Mouse (Mus musculus): Measurements from ENCODE around the gene Tnrc6b. TPM values are rescaled to one million over a fixed set of nuclear protein-coding genes. Genes with fewer than 3 reads are reported as not detected.

Gene Tnrc6b
- polyA plus RNA-seq, 1 experiment from 2014 or later = 22.1 TPM

GRCm38 (mm10) chr15:80910790-80911531, 199.8 kb downstream of the Tnrc6b start:
- Histone ChIP-seq H3K27me3 (ENCODE audit: control insufficient read depth, insufficient read depth, low read depth, low read length) (no peaks in the 10 kb centered on the region), H3K4me3 (ENCODE audit: low read depth, low read length) (no peak overlapping the region), H3K9me3 (replicated peaks; ENCODE audit: control insufficient read depth, low read length) (no peaks in the 10 kb centered on the region), H3K27ac (ENCODE audit: low read length) (peak overlapping the region; percentile 86), H3K36me3 (ENCODE audit: control insufficient read depth, insufficient read depth) (peaks cover 44% of the 10 kb centered on the region), H3K4me2 (ENCODE audit: low read depth, low read length) (peak overlapping the region; percentile 45), H3K9ac (ENCODE audit: low read depth, low read length) (peak overlapping the region; percentile 28), H3K4me1 (ENCODE audit: control insufficient read depth, low read depth, low read length) (peaks cover 27% of the 10 kb centered on the region)
- WGBS (ENCODE audit: insufficient replicate concordance) = 34% methylated on average over 4 of the region's 4 CpGs
- peak; percentile 98 for ATAC-seq (ENCODE audit: low read depth)

GRCm38 (mm10) chr15:80912175-80912574, 201.1 kb downstream of the Tnrc6b start:
- no peaks in the 10 kb centered on the region for H3K27me3 ChIP-seq (ENCODE audit: control insufficient read depth, insufficient read depth, low read depth, low read length)

GRCm38 (mm10) chr15:80913803-80914202, 202.7 kb downstream of the Tnrc6b start:
- 83% methylated on average over 1 of the region's 1 CpGs for WGBS (ENCODE audit: insufficient replicate concordance)
- ATAC-seq (ENCODE audit: low read depth) = no peak
- no peak overlapping the region for H3K27ac ChIP-seq (ENCODE audit: low read length)
- H3K9ac ChIP-seq (ENCODE audit: low read depth, low read length) = no peak overlapping the region
- H3K4me1 ChIP-seq (ENCODE audit: control insufficient read depth, low read depth, low read length) = peaks cover 27% of the 10 kb centered on the region
- no peaks in the 10 kb centered on the region for H3K27me3 ChIP-seq (ENCODE audit: control insufficient read depth, insufficient read depth, low read depth, low read length)
- peaks cover 51% of the 10 kb centered on the region for H3K36me3 ChIP-seq (ENCODE audit: control insufficient read depth, insufficient read depth)
- H3K4me3 ChIP-seq (ENCODE audit: low read depth, low read length) = no peak overlapping the region
- H3K9me3 ChIP-seq (replicated peaks; ENCODE audit: control insufficient read depth, low read length) = no peaks in the 10 kb centered on the region
- no peak overlapping the region for H3K4me2 ChIP-seq (ENCODE audit: low read depth, low read length)

More at GRCm38 (mm10) chr15:80912175-80912574, 201.1 kb downstream of the Tnrc6b start:
- WGBS (ENCODE audit: insufficient replicate concordance) = 67% methylated on average over 3 of the region's 3 CpGs
- H3K9me3 ChIP-seq (replicated peaks; ENCODE audit: control insufficient read depth, low read length) = no peaks in the 10 kb centered on the region
- H3K4me3 ChIP-seq (ENCODE audit: low read depth, low read length) = no peak overlapping the region
- H3K27ac ChIP-seq (ENCODE audit: low read length) = no peak overlapping the region; the same call in 1 of the 2 replicates
- ATAC-seq (ENCODE audit: low read depth) = no peak
- H3K9ac ChIP-seq (ENCODE audit: low read depth, low read length) = no peak overlapping the region; the same call in 1 of the 2 replicates
- no peak overlapping the region for H3K4me2 ChIP-seq (ENCODE audit: low read depth, low read length)
- H3K36me3 ChIP-seq (ENCODE audit: control insufficient read depth, insufficient read depth) = peaks cover 49% of the 10 kb centered on the region
- peaks cover 27% of the 10 kb centered on the region for H3K4me1 ChIP-seq (ENCODE audit: control insufficient read depth, low read depth, low read length)

- peaks cover 66% of the 10 kb centered on the region for H3K36me3 ChIP-seq (ENCODE audit: control insufficient read depth, insufficient read depth)
- H3K27me3 ChIP-seq (ENCODE audit: control insufficient read depth, insufficient read depth, low read depth, low read length) = no peaks in the 10 kb centered on the region
- H3K4me1 ChIP-seq (ENCODE audit: control insufficient read depth, low read depth, low read length) = peaks cover 16% of the 10 kb centered on the region
- no peaks in the 10 kb centered on the region for H3K9me3 ChIP-seq (replicated peaks; ENCODE audit: control insufficient read depth, low read length)
- WGBS (ENCODE audit: insufficient replicate concordance) = 87% methylated on average over 2 of the region's 2 CpGs
- no peak for ATAC-seq (ENCODE audit: low read depth)
- no peak overlapping the region for H3K9ac ChIP-seq (ENCODE audit: low read depth, low read length)
- no peak overlapping the region for H3K27ac ChIP-seq (ENCODE audit: low read length)
- H3K4me3 ChIP-seq (ENCODE audit: low read depth, low read length) = no peak overlapping the region
- H3K4me2 ChIP-seq (ENCODE audit: low read depth, low read length) = no peak overlapping the region
Observed at GRCm38 (mm10) chr15:80915850-80916249, 204.7 kb downstream of the Tnrc6b start.

GRCm38 (mm10) chr15:80916621-80917020, 205.5 kb downstream of the Tnrc6b start:
- Histone ChIP-seq H3K27me3 (ENCODE audit: control insufficient read depth, insufficient read depth, low read depth, low read length) (no peaks in the 10 kb centered on the region), H3K36me3 (ENCODE audit: control insufficient read depth, insufficient read depth) (peaks cover 66% of the 10 kb centered on the region), H3K4me2 (ENCODE audit: low read depth, low read length) (no peak overlapping the region), H3K4me3 (ENCODE audit: low read depth, low read length) (no peak overlapping the region), H3K27ac (ENCODE audit: low read length) (no peak overlapping the region), H3K9me3 (replicated peaks; ENCODE audit: control insufficient read depth, low read length) (no peaks in the 10 kb centered on the region), H3K4me1 (ENCODE audit: control insufficient read depth, low read depth, low read length) (peaks cover 8% of the 10 kb centered on the region), H3K9ac (ENCODE audit: low read depth, low read length) (no peak overlapping the region)
- WGBS (ENCODE audit: insufficient replicate concordance) = 90% methylated on average over 7 of the region's 7 CpGs
- no peak for ATAC-seq (ENCODE audit: low read depth)

- no peak overlapping the region for H3K4me2 ChIP-seq (ENCODE audit: low read depth, low read length)
- no peaks in the 10 kb centered on the region for H3K9me3 ChIP-seq (replicated peaks; ENCODE audit: control insufficient read depth, low read length)
- no peak overlapping the region for H3K9ac ChIP-seq (ENCODE audit: low read depth, low read length)
- H3K4me1 ChIP-seq (ENCODE audit: control insufficient read depth, low read depth, low read length) = no peaks in the 10 kb centered on the region
- ATAC-seq (ENCODE audit: low read depth) = no peak
- H3K4me3 ChIP-seq (ENCODE audit: low read depth, low read length) = no peak overlapping the region
- no peaks in the 10 kb centered on the region for H3K27me3 ChIP-seq (ENCODE audit: control insufficient read depth, insufficient read depth, low read depth, low read length)
- 86% methylated on average over 3 of the region's 3 CpGs for WGBS (ENCODE audit: insufficient replicate concordance)
- H3K27ac ChIP-seq (ENCODE audit: low read length) = no peak overlapping the region
- peaks cover 67% of the 10 kb centered on the region for H3K36me3 ChIP-seq (ENCODE audit: control insufficient read depth, insufficient read depth)
Observed at GRCm38 (mm10) chr15:80920346-80920745, 209.2 kb downstream of the Tnrc6b start.

GRCm38 (mm10) chr15:80921781-80922180, 210.7 kb downstream of the Tnrc6b start:
- Histone ChIP-seq H3K27me3 (ENCODE audit: control insufficient read depth, insufficient read depth, low read depth, low read length) (no peaks in the 10 kb centered on the region), H3K4me1 (ENCODE audit: control insufficient read depth, low read depth, low read length) (no peaks in the 10 kb centered on the region), H3K9me3 (replicated peaks; ENCODE audit: control insufficient read depth, low read length) (no peaks in the 10 kb centered on the region), H3K4me3 (ENCODE audit: low read depth, low read length) (no peak overlapping the region), H3K4me2 (ENCODE audit: low read depth, low read length) (no peak overlapping the region), H3K36me3 (ENCODE audit: control insufficient read depth, insufficient read depth) (peaks cover 61% of the 10 kb centered on the region), H3K9ac (ENCODE audit: low read depth, low read length) (no peak overlapping the region), H3K27ac (ENCODE audit: low read length) (no peak overlapping the region)
- WGBS (ENCODE audit: insufficient replicate concordance) = 50% methylated on average over 4 of the region's 4 CpGs
- no peak for ATAC-seq (ENCODE audit: low read depth)

GRCm38 (mm10) chr15:80924211-80924610, 213.1 kb downstream of the Tnrc6b start:
- Histone ChIP-seq H3K9me3 (replicated peaks; ENCODE audit: control insufficient read depth, low read length) (no peaks in the 10 kb centered on the region), H3K4me3 (ENCODE audit: low read depth, low read length) (no peak overlapping the region), H3K27ac (ENCODE audit: low read length) (no peak overlapping the region), H3K27me3 (ENCODE audit: control insufficient read depth, insufficient read depth, low read depth, low read length) (no peaks in the 10 kb centered on the region), H3K36me3 (ENCODE audit: control insufficient read depth, insufficient read depth) (peaks cover 62% of the 10 kb centered on the region), H3K9ac (ENCODE audit: low read depth, low read length) (no peak overlapping the region), H3K4me2 (ENCODE audit: low read depth, low read length) (no peak overlapping the region), H3K4me1 (ENCODE audit: control insufficient read depth, low read depth, low read length) (peaks cover 3% of the 10 kb centered on the region)
- ATAC-seq (ENCODE audit: low read depth) = no peak
- 83% methylated on average over 2 of the region's 2 CpGs for WGBS (ENCODE audit: insufficient replicate concordance)

GRCm38 (mm10) chr15:80928811-80929355, 217.8 kb downstream of the Tnrc6b start:
- Histone ChIP-seq H3K27me3 (ENCODE audit: control insufficient read depth, insufficient read depth, low read depth, low read length) (no peaks in the 10 kb centered on the region), H3K9ac (ENCODE audit: low read depth, low read length) (no peak overlapping the region), H3K9me3 (replicated peaks; ENCODE audit: control insufficient read depth, low read length) (no peaks in the 10 kb centered on the region), H3K4me3 (ENCODE audit: low read depth, low read length) (no peak overlapping the region), H3K4me2 (ENCODE audit: low read depth, low read length) (no peak overlapping the region), H3K27ac (ENCODE audit: low read length) (no peak overlapping the region), H3K4me1 (ENCODE audit: control insufficient read depth, low read depth, low read length) (peaks cover 4% of the 10 kb centered on the region), H3K36me3 (ENCODE audit: control insufficient read depth, insufficient read depth) (peaks cover 49% of the 10 kb centered on the region)
- peak; percentile 24; the same call in 1 of the 2 replicates for ATAC-seq (ENCODE audit: low read depth)
- WGBS (ENCODE audit: insufficient replicate concordance) = 86% methylated on average over 20 of the region's 20 CpGs

Data from liver, embryonic 16.5 days (tissue).